ENCODE assay signal across 8 mouse cellular contexts in the genomic region with DNA sequence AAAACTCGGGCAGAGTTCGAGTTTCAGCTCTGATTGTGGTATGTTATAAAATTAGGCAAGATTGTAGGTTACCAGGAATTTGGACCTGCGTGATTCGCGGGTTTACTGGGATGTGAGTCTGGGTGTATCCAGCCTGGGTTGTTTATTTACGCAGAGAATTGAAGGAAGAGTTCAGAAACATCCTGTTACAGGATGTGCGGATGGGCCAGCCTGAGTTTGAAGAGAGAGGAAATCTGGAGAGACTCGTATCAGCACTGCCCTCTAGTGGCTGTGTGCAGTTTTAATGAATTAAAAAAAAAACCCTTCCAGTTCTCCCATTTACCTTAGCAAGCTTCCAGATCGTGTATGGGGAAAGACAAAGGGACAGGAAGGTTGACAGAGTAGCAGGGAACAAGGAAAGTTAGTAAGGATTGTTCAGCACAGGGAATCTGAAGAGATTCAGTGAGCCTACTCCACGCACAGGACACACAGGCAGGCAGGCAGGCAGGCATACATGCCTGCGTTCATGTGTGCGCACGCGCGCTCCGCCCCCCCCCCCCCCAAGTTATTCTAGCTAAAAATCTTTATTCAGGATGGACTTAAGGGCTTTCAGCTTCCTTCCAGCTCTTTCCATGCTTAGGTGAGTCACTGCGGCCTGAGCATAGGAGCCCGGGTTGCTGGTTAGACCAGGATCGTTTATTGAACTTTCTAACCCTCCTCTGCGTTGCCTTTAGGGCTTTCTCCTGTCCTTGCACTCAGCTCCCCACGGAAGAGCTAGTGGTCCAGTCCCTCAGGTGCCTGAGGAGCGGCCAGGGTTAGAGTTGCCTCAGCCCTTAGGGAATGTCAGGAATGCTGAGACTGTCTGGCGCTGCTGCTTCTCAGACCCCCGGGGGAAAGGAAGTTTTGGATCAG.
DNase-seq lines count a peak whose midpoint lies in the region; ATAC-seq lines count a peak whose summit lies in the region.

No protein-coding gene starts in this region.

- H3K4me3 ChIP-seq in hindbrain, embryonic 14.5 days (replicated peaks; ENCODE audit: low read length): peak overlapping the region; percentile 33
- H3K4me3 ChIP-seq in stomach, embryonic 15.5 days (replicated peaks): peak overlapping the region; percentile 36

- ATAC-seq in hindbrain, embryonic 14.5 days (ENCODE audit: low FRiP score): peak; percentile 68; the same call in 1 of the 2 replicates
- peak; percentile 80 for ATAC-seq in megakaryocyte-erythroid progenitor cell, adult 5-6 weeks (replicated peaks; ENCODE audit: low FRiP score, low TSS enrichment, poor library complexity, severe bottlenecking)
- peak; percentile 36 for ATAC-seq in stomach, embryonic 15.5 days (ENCODE audit: insufficient read depth, low FRiP score, low read depth)

- H3K9me3 ChIP-seq in hindbrain, embryonic 14.5 days (ENCODE audit: control insufficient read depth, low read length): no peaks in the 10 kb centered on the region
- H3K9me3 ChIP-seq in stomach, embryonic 15.5 days: no peaks in the 10 kb centered on the region

- peak; percentile 29 to 34 for DNase-seq in urinary bladder, adult 18-20 months (ENCODE audit: low spot score in 2 of 2)
- no peak for DNase-seq in urinary bladder, postnatal 10 days (ENCODE audit: low spot score)
- DNase-seq in cerebellum, adult 9-10 months: peak; percentile 66
- DNase-seq in frontal cortex, postnatal 36 days (ENCODE audit: low spot score in 2 of 2): peak; percentile 48 to 49
- DNase-seq in hindbrain, embryonic 14.5 days (ENCODE audit: low spot score): peak; percentile 82
- peak; percentile 43 to 60 for DNase-seq in left cerebral cortex, postnatal 25 days (ENCODE audit: low spot score in 2 of 2)

- intact Hi-C loops in left cerebral cortex, postnatal 25 days (cut with DNase I): no loop called here

- 14% methylated on average over 22 of the region's 24 CpGs for WGBS in hindbrain, embryonic 14.5 days
- 4% methylated on average over 24 of the region's 24 CpGs for WGBS in stomach, embryonic 15.5 days

- no peaks in the 10 kb centered on the region for H3K36me3 ChIP-seq in hindbrain, embryonic 14.5 days (replicated peaks; ENCODE audit: control insufficient read depth, insufficient read depth)
- H3K36me3 ChIP-seq in stomach, embryonic 15.5 days: no peaks in the 10 kb centered on the region

- no peak overlapping the region for H3K27ac ChIP-seq in hindbrain, embryonic 14.5 days
- H3K27ac ChIP-seq in stomach, embryonic 15.5 days: peak overlapping the region; percentile 52; the same call in 1 of the 2 replicates

- H3K27me3 ChIP-seq in hindbrain, embryonic 14.5 days (ENCODE audit: control insufficient read depth, insufficient read depth, low read length): 0 out of 2 replicates have a peak, but pooled peaks cover 2% of the 10 kb centered on the region
- H3K27me3 ChIP-seq in stomach, embryonic 15.5 days (replicated peaks): no peaks in the 10 kb centered on the region

- H3K9ac ChIP-seq in hindbrain, embryonic 14.5 days: peak overlapping the region; percentile 50
- H3K9ac ChIP-seq in stomach, embryonic 15.5 days: no peak overlapping the region

- H3K4me2 ChIP-seq in hindbrain, embryonic 14.5 days (replicated peaks): peak overlapping the region; percentile 58
- H3K4me2 ChIP-seq in stomach, embryonic 15.5 days: peak overlapping the region; percentile 59

- peaks cover 4% of the 10 kb centered on the region; the same call in 1 of the 2 replicates for H3K4me1 ChIP-seq in hindbrain, embryonic 14.5 days (replicated peaks; ENCODE audit: control insufficient read depth, insufficient read depth, low read length)
- 0 out of 2 replicates have a peak, but pooled peaks cover 16% of the 10 kb centered on the region for H3K4me1 ChIP-seq in stomach, embryonic 15.5 days
